Mouse (Mus musculus) forebrain, embryonic 11.5 days (tissue): ENCODE results near the gene Cldn4. TPM values are rescaled to one million over a fixed set of nuclear protein-coding genes. Genes with fewer than 3 reads are reported as not detected.
A peak's percentile ranks its signal among the peaks of the same experiment; 100 is the strongest.

Experiments used
- ATAC-seq: fragments of 200-750 bp; cut with Nextera tagmentation; replicated peaks from 2 replicates; pipeline ENCODE4 v1.8.0; 2017; ENCODE audit warnings: moderate TSS enrichment; ENCODE audit not compliant: low FRiP score
- DNase-seq: peaks from one replicate; pipeline ENCODE4 v3.0.0-alpha.2; 2017; ENCODE audit warnings: low spot score
- H3K27ac ChIP-seq: fragments of 300-500 bp; sonication (generic); 2 replicates; pipeline ENCODE4 v1.5.1; 2014; ENCODE audit warnings: low read depth, low read length
- H3K27me3 ChIP-seq: fragments of 300-500 bp; sonication (generic); 2 replicates; pipeline ENCODE4 v1.6.1; 2014; ENCODE audit warnings: mild to moderate bottlenecking, low read length, mixed read lengths; ENCODE audit not compliant: control insufficient read depth, insufficient read depth
- H3K36me3 ChIP-seq: fragments of 300-500 bp; sonication (generic); 2 replicates; pipeline ENCODE4 v1.6.1; 2014; ENCODE audit warnings: mild to moderate bottlenecking, low read length, moderate library complexity, mixed read lengths; ENCODE audit not compliant: control insufficient read depth, insufficient read depth
- H3K4me1 ChIP-seq: fragments of 300-500 bp; sonication (generic); replicated peaks from 2 replicates; pipeline ENCODE4 v1.6.1; 2014; ENCODE audit warnings: low read length, mixed read lengths; ENCODE audit not compliant: control insufficient read depth, insufficient read depth
- H3K4me2 ChIP-seq: fragments of 300-500 bp; sonication (generic); 2 replicates; pipeline ENCODE4 v1.6.1; 2014; ENCODE audit warnings: low read depth, mild to moderate bottlenecking, low read length, moderate library complexity, mixed read lengths; ENCODE audit not compliant: severe bottlenecking
- H3K4me3 ChIP-seq: fragments of 300-500 bp; sonication (generic); 2 replicates; pipeline ENCODE4 v1.5.1; 2014; ENCODE audit warnings: low read depth, low read length
- H3K9ac ChIP-seq: fragments of 300-500 bp; sonication (generic); 2 replicates; pipeline ENCODE4 v1.6.1; 2014; ENCODE audit warnings: low read length
- H3K9me3 ChIP-seq: fragments of 300-500 bp; sonication (generic); 2 replicates; pipeline ENCODE4 v1.6.1; 2016; ENCODE audit warnings: low read length, mixed read lengths; ENCODE audit not compliant: control insufficient read depth
- WGBS: fragments of 180-500 bp; shearing (Covaris S2); extraction: QIAGEN DNeasy Blood & Tissue Kit; methylation state at CpG from one replicate; pipeline ENCODE4 v1.1.7; 2014; 5-methylcytosine and 5-hydroxymethylcytosine counted together
- polyA plus RNA-seq: library from polyadenylated mRNA; unstranded; fragments of >200 nt; fragmentation: Nextera tagmentation; extraction: Ambion mirVana; gene quantifications from 2 replicates; pipeline ENCODE4 v1.2.1, GENCODE M21; 2014

Gene Cldn4
- polyA plus RNA-seq, 1 experiment from 2014 or later: 5.6 TPM

GRCm38 (mm10) chr5:134932179-134932902 is 14.4 kb downstream of the Cldn4 start, which contains the start of gene Mettl27:
Gene Mettl27, plus strand, starts transcription at chr5:134932368.
- peak within 1 kb of the TSS; percentile 48 for H3K4me3 ChIP-seq
- H3K4me1 ChIP-seq: no peaks in the 10 kb centered on the region
- peak within 1 kb of the TSS; percentile 71 for H3K4me2 ChIP-seq
- H3K36me3 ChIP-seq: no peaks in the 10 kb centered on the region
- ATAC-seq: peak; percentile 95
- H3K9ac ChIP-seq: peak within 1 kb of the TSS; percentile 50
- no peaks in the 10 kb centered on the region for H3K9me3 ChIP-seq
- peak; percentile 92 for DNase-seq
- H3K27ac ChIP-seq: no peak within 1 kb of the TSS
- no peaks in the 10 kb centered on the region for H3K27me3 ChIP-seq
- under 1% methylated on average over 39 of the region's 41 CpGs for WGBS

GRCm38 (mm10) chr5:134929988-134930387 is 16.7 kb downstream of the Cldn4 start:
- ATAC-seq (no peak), DNase-seq (no peak)
- Histone ChIP-seq H3K27me3 (no peaks in the 10 kb centered on the region), H3K36me3 (no peaks in the 10 kb centered on the region), H3K9me3 (no peaks in the 10 kb centered on the region), H3K9ac (no peak overlapping the region), H3K27ac (no peak overlapping the region), H3K4me3 (no peak overlapping the region), H3K4me1 (no peaks in the 10 kb centered on the region), H3K4me2 (no peak overlapping the region)
- WGBS: 92% methylated on average over 2 of the region's 2 CpGs

GRCm38 (mm10) chr5:134926726-134927125 is 20.0 kb downstream of the Cldn4 start:
- Histone ChIP-seq H3K9me3 (no peaks in the 10 kb centered on the region), H3K4me1 (no peaks in the 10 kb centered on the region), H3K4me2 (no peak overlapping the region), H3K4me3 (no peak overlapping the region), H3K36me3 (no peaks in the 10 kb centered on the region), H3K27ac (no peak overlapping the region), H3K9ac (no peak overlapping the region), H3K27me3 (no peaks in the 10 kb centered on the region)
- ATAC-seq (no peak), DNase-seq (no peak)
- WGBS: 86% methylated on average over 4 of the region's 4 CpGs

GRCm38 (mm10) chr5:134923141-134923540 is 23.6 kb downstream of the Cldn4 start:
- no peaks in the 10 kb centered on the region for H3K27me3 ChIP-seq
- no peak for ATAC-seq
- H3K9me3 ChIP-seq: no peaks in the 10 kb centered on the region

GRCm38 (mm10) chr5:134921106-134921505 is 25.6 kb downstream of the Cldn4 start:
- H3K4me2 ChIP-seq: no peak overlapping the region
- no peaks in the 10 kb centered on the region for H3K36me3 ChIP-seq
- H3K9ac ChIP-seq: no peak overlapping the region
- DNase-seq (no peak), ATAC-seq (no peak)
- H3K4me1 ChIP-seq: no peaks in the 10 kb centered on the region
- H3K9me3 ChIP-seq: no peaks in the 10 kb centered on the region
- H3K4me3 ChIP-seq: no peak overlapping the region
- no peaks in the 10 kb centered on the region for H3K27me3 ChIP-seq
- WGBS: 92% methylated on average over 8 of the region's 8 CpGs
- no peak overlapping the region for H3K27ac ChIP-seq

More at GRCm38 (mm10) chr5:134923141-134923540, 23.6 kb downstream of the Cldn4 start:
- no peak overlapping the region for H3K9ac ChIP-seq
- no peak overlapping the region for H3K4me2 ChIP-seq
- no peak for DNase-seq
- no peak overlapping the region for H3K4me3 ChIP-seq
- H3K36me3 ChIP-seq: no peaks in the 10 kb centered on the region
- WGBS: 78% methylated on average over 6 of the region's 6 CpGs
- H3K4me1 ChIP-seq: no peaks in the 10 kb centered on the region
- no peak overlapping the region for H3K27ac ChIP-seq

GRCm38 (mm10) chr5:134920106-134920687 is 26.5 kb downstream of the Cldn4 start:
- Histone ChIP-seq H3K4me2 (no peak overlapping the region), H3K9me3 (no peaks in the 10 kb centered on the region), H3K36me3 (no peaks in the 10 kb centered on the region), H3K27ac (no peak overlapping the region), H3K9ac (no peak overlapping the region), H3K27me3 (no peaks in the 10 kb centered on the region), H3K4me1 (no peaks in the 10 kb centered on the region), H3K4me3 (no peak overlapping the region)
- 77% methylated on average over 6 of the region's 6 CpGs for WGBS
- ATAC-seq (no peak), DNase-seq (no peak)

- Histone ChIP-seq H3K9ac (no peak overlapping the region), H3K27me3 (no peaks in the 10 kb centered on the region), H3K36me3 (no peaks in the 10 kb centered on the region), H3K9me3 (no peaks in the 10 kb centered on the region), H3K4me3 (no peak overlapping the region), H3K4me2 (no peak overlapping the region), H3K4me1 (no peaks in the 10 kb centered on the region), H3K27ac (no peak overlapping the region)
- no peak for DNase-seq
- no peak for ATAC-seq
- 93% methylated on average over 3 of the region's 3 CpGs for WGBS
Observed at GRCm38 (mm10) chr5:134919097-134919496, 27.6 kb downstream of the Cldn4 start.

GRCm38 (mm10) chr5:134918071-134918832 is 28.5 kb downstream of the Cldn4 start:
- H3K4me2 ChIP-seq: no peak overlapping the region
- H3K27ac ChIP-seq: no peak overlapping the region
- H3K9ac ChIP-seq: no peak overlapping the region
- no peaks in the 10 kb centered on the region for H3K9me3 ChIP-seq
- 51% methylated on average over 16 of the region's 16 CpGs for WGBS
- H3K36me3 ChIP-seq: no peaks in the 10 kb centered on the region
- DNase-seq (peak; percentile 74), ATAC-seq (no peak)
- H3K4me1 ChIP-seq: no peaks in the 10 kb centered on the region
- H3K27me3 ChIP-seq: no peaks in the 10 kb centered on the region
- no peak overlapping the region for H3K4me3 ChIP-seq
